Mouse (Mus musculus) gastrocnemius, postnatal 10 days (tissue): Measurements from ENCODE around the gene Mex3b. TPM values are rescaled to one million over a fixed set of nuclear protein-coding genes. Genes with fewer than 3 reads are reported as not detected.

Experiments used
- DNase-seq: peaks from one replicate; pipeline ENCODE4 v3.0.0; 2021; ENCODE audit warnings: mixed read lengths
- total RNA-seq, 2 experiments: library from RNA; stranded (reverse); gene quantifications; 2 replicates each; pipeline ENCODE4 v1.2.3; 2021

The Mex3b gene
- total RNA-seq, 2 experiments from 2014 or later = 6.2 to 9.7 TPM

DNA sequence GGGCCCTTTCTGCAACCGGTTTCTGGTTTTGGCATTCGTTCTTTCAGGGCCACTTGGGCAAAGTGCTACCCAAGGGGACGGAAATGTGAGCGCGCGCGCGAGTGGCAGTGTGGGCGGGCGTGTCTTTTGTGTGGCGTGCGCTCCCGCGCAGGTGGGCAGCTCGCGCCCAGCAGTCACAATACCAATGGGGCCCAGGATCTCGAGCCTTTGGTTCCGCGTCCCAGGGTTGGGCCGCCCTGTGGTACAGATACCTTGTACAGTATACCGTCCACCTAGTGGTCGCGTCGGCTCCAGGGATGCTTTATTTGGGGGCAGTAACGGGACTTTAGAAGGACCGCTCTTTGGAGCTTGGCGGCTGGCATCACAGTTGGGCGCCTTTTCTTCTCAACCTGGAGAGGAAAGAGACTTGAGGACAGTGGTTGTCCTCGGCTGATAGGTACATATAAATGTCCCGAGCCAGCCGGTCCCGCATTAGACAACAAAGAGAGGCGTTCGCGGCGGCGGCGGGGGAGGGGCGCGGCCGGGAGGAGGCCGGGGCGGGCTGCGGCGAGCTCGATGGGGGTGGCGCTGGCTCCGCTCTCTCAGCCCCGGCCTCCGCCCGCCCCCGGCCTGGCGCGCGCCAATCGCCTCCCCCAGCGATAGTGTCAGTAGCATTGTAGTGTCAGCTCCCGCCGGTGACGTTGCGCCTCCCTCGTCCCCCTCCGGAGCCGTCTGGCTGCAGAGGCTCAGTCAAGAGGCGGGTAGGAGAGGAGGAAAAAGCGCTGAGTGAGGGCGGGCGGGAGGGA lies 455 bp upstream of the Mex3b start:
- DNase-seq = peak; percentile 91

DNA sequence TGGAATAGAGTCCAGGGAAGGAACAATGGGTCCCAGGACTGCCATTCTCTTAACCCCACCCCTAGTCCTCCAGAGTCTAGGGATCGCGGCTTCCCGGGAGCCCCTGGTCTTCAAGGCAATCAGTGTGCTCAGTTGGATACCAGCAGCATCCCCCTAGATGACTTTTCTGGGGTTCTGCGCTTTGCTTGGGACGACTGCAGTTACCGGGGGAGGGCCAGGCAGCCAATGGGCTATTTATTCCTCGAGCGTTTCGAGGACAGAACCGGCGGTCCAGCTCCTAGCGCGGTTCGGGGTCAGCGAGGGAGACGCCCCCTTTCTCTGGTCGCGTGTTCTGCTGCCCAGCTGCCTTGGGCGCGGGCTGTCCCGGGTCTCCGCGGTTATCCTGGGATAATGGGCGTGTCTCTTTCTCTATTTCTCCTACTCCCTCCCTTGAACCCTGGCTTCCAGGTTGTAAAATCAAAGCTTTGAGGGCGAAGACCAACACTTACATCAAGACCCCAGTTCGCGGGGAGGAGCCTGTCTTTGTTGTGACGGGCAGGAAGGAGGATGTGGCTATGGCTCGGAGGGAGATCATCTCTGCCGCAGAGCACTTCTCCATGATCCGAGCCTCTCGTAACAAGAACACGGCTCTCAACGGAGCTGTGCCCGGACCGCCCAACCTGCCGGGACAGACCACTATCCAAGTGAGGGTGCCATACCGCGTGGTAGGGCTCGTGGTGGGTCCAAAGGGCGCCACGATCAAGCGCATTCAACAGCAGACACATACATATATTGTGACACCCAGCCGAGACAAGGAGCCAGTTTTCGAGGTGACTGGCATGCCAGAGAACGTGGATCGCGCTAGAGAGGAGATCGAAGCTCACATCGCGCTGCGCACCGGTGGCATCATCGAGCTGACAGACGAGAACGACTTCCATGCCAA lies 1.4 kb downstream of the Mex3b start:
- DNase-seq = peak; percentile 44

DNA sequence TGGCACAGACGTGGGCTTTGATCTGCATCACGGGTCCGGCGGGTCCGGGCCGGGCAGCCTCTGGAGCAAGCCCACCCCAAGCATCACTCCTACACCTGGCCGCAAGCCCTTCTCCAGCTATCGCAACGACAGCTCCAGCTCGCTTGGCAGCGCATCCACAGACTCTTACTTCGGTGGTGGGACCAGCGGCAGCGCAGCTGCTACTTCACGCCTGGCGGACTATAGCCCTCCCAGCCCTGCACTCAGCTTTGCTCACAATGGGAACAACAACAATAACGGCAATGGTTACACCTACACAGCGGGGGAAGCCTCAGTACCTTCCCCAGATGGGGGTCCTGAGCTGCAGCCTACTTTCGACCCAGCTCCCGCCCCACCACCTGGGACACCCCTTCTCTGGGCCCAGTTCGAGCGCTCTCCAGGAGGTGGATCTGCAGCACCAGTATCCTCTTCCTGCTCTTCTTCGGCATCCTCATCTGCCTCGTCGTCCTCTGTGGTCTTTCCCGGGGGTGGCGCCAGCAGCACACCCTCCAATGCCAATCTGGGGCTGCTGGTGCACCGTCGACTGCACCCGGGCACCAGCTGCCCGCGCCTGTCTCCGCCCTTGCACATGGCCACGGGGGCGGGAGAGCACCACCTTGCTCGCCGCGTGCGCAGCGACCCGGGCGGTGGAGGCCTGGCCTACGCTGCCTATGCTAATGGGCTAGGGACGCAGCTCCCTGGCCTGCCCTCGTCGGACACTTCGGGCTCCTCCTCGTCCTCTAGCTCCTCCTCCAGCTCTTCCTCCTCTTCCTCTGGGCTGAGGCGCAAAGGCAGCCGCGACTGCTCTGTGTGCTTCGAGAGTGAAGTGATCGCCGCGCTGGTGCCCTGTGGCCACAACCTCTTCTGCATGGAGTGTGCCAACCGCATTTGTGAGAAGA lies 2.4 kb downstream of the Mex3b start:
- peak; percentile 53 for DNase-seq

DNA sequence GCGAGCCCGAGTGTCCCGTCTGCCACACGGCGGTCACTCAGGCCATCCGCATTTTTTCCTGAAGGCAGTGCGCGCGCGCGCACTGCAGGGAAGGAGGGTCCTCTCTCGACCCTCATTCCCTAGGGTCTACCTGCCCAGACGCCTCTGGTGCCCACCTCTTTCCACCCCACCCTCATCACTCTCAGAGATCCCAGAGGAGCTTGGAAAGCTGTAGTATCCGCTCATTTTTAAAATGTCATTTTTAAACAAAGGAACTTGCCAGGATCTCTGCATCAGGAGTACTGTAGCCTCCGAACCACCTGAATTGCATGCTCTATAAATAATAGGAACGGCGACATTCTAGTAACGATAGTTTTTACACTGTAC lies 3.0 kb downstream of the Mex3b start:
- no peak for DNase-seq

DNA sequence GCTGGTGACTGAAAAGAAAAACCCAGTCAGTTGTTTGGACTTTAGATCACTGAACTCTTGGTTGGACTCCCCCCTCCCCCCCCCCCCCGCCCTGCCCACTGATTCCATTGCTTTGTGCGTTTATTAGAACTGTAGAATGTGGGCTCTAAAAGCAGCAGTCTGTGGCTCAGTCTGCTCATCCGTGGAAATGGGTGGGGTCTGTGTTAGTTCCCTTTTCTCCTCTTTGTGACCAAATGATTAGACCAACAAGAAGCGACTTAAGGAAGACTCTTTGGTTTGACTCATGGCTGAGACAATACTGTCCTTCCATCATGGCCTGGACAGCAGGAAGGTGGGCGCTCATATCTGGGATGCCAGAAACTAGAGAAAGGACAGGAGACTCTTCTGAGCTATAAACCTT lies 9.4 kb downstream of the Mex3b start:
- DNase-seq = no peak

DNA sequence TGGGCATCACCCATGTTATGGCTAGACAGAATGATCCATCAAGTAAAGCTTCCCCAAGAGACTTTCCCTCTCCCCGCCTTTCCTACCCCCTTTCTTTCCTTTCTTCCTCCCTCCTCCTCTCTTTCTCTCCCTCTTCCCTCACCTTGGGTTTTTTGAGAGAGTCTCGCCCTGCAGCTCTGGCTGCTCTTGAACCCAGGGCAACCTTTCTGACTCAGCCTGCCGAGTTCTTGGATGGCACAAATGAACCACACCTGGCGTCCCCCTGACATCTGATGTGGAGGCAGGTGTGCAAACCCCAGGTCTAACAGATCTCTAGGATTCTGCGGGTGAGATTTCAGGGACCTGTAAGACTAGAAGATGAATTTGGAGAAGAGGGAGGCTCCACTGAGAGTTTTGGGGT lies 12.9 kb downstream of the Mex3b start:
- no peak for DNase-seq

DNA sequence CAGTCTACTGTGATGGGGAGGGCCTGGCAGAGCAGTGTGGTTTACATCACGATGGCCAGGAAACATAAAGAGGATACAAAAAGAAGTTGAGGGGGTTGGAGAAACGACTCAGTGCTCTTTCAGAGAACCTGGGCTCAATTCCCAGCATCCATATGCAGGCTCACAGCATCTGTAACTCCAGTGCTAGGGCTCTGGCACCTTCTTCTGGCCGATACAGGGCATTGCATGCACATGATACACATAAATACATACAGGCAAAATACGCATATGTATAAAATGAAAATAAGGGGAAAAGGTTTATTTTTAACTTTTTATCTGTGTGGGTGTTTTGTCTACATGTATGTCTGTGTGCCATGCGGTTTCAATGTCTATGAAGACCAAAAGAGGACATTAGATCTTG lies 13.6 kb downstream of the Mex3b start:
- DNase-seq = no peak

DNA sequence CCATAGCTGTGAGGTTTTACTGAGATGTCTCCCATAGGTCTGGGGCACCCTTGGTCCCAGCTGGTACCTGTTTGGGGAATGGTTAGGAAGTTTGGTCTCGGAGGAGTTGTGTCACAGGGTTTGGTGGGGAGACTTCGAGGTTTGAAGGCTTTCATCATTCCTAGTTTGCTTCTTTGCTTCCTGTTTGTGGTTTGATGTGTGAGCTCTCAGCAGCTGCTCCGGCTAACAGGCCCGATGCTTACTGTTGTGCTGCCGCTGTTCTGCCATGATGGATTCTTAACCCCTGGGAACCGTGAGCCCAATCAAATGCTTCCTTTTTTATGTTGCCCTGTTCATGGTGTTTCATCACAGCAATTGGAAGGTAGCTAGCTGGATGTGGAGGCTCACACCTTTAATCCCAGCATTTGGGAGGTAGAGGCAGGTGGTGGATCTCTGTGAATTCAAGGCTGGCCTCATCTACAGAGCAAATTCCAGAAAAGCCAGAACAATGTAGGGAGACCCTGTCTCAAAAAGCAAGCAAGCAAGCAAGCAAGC lies 23.3 kb downstream of the Mex3b start:
- DNase-seq = no peak

DNA sequence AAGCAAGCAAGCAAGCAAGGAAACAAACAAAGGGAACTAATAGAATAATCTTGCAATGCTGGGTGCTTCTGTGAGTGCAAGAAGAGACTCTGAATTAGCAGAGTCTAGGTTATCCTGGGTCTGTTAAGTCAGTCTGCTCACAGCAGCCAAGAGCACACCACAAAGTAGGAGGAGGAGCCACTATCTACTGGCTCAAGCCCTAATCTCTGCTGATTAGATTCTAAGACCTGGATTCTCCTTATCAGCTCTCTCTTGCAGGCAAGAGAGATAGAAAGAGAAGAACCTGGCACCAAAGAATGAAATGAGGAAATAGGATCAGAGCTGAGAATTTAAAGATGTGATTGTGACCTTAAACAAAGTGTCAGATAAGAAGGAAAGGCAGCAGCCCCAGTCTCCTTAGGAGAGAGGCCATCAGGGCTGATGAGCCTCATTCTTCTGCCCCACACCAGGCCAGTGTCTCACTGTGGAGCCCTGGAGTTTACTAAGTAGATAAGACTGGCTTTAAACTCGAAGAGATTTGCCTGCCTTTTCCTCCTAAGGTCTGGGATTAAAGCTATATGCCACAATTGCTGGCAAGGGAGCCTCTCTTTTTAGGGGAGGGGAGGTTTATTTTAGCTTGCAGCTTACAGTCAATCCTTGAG lies 23.9 kb downstream of the Mex3b start:
- no peak for DNase-seq

DNA sequence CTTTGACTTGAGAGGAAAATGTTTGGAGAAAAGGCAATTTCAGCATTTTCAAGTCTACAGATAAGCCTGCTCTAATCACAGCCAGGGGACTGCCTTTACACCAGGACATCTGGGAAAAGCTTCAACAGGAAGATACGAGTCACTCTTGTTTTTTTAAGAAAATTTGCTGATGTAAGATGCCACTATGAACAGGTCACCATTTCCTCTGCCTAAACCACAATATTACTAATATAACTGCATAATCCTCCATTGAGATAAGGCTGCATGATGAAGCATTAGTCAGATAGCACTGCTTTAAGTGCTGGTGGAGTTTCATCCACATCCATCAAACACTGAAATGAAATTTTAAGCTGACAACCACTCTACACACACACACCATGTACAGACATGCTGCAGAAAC lies 27.2 kb downstream of the Mex3b start:
- DNase-seq = no peak

DNA sequence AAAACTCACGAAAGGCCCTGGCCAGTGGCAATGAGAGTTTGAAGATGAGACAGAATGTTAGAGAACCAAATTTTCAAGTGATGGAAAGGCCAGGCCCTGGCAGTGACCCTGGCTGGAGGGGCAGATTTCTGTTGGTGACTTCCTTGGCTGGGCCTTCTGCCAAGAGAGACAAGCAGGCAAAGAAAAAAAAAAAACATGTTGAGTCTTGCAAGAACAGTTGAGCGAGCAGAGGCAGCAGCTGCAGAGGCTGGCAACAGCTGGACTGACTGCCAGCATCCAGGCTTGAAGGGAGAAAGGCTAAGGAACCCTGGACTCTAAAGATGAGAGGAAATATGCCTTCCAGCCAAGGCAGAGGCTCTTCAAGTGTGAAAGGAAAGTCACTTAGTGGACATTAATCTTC lies 28.5 kb downstream of the Mex3b start:
- DNase-seq = peak; percentile 13

DNA sequence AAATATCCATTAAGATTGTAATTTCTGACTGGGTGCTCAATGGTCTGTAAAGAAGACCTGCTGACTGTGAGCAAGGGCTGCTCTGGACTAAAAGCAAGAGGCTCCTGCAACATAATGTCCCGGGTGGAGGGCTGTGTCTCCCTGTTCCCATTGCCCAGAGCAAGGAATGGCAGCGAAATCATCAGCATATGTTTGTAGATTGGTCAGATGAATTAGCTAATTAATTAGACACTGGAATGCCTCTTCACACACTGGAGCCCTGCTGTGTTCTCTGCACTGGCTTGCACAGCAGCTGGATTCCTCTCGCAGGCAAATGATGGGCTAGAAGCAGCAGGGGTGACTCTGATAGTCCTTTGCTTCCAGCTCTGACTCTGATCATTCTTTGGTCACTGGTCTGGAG lies 29.6 kb downstream of the Mex3b start:
- no peak for DNase-seq

DNA sequence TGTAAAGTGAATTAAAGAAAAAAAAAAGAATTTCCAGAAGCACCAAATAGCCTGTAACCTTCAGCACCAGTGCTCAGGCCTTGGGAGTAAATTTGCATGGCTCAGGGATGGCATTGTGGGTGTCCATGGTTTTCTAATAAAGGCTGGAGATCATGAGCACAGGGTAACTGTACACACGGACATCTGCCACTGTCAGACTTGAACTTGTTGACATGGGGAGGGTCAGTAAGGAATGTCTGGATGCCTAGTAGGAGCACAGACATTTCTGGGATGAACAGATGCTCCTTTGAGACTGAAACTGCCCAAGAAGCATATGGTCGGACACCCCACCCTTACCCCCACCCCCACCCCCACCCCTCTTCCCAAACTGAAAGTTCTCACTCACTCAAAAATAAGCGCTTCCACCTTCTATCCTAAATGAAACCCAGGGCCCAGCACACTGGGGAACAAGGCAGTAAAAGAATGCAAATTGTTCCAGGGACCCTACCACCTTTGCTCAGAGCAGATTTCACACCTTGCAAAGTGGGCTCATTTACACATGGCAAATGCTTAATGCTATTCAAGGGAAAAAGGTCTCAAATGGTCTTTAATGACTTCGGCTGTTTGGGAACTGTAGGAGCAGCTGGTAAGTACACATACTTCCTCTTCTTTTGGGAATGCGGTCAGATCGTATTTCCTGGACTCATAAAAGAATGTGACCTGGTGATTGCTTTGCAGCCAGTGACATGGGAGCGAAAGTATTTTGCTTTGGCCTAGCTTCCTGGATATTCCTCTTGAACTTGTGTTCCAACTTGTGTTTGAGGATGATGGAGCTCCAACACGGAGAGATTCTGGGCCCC lies 32.5 kb downstream of the Mex3b start:
- DNase-seq = no peak

DNA sequence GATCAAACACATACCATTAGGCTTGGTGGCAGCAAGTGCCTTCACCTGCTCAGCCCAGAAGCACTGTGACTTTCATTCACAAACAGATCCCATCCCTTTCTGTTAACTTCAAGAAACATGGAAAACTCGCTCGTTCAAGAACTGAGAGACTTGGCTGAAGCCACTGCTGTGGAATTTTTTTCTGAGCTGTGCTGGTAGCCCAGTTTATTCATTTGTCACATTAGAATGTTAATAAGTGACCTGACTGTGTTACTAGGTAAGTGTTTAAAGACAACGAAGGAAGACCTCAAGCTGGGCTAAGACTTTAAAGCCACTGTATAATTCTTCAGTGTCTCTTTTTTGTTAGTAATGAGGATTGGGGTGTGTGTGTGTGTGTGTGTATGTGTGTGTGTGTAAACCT lies 35.9 kb downstream of the Mex3b start:
- no peak for DNase-seq

DNA sequence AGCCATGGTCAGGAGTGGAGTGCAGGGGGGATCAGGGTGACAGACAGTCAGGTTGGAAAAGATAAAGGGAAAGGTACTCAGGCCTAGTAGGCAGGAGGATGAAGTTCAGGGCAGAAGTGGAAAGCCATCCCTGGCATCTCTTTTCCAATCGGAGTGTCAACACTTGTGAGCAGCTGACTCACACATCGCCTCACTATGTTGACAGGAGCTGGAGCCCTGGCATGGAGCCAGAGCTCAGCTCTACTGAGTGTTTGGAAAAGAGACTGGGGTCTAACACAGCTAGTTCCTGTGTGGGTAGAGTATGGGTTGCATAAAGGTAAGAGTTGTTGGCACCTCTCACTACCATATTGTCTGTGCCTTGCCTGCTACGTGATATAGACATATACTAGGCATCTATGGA lies 38.4 kb downstream of the Mex3b start:
- DNase-seq = peak; percentile 7

DNA sequence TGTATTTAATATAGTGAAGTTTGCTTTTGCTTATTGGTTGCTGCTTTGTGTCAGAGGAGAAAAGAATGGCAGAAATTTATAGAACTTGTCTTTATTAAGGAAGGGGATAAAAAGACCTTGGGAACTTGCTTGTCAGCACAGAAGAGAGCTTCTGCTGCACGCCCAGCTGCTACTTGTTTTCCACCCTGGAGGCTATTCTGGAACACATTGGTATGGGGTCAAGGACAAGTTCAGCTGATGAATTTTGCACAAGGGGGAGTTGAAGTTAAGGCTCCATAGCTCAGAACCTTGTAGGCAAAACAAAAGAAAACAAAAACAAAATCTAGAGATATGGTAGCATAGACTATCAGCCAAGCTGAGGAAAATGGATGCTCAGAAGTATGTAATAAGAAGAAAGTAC lies 39.9 kb downstream of the Mex3b start:
- DNase-seq = no peak

DNA sequence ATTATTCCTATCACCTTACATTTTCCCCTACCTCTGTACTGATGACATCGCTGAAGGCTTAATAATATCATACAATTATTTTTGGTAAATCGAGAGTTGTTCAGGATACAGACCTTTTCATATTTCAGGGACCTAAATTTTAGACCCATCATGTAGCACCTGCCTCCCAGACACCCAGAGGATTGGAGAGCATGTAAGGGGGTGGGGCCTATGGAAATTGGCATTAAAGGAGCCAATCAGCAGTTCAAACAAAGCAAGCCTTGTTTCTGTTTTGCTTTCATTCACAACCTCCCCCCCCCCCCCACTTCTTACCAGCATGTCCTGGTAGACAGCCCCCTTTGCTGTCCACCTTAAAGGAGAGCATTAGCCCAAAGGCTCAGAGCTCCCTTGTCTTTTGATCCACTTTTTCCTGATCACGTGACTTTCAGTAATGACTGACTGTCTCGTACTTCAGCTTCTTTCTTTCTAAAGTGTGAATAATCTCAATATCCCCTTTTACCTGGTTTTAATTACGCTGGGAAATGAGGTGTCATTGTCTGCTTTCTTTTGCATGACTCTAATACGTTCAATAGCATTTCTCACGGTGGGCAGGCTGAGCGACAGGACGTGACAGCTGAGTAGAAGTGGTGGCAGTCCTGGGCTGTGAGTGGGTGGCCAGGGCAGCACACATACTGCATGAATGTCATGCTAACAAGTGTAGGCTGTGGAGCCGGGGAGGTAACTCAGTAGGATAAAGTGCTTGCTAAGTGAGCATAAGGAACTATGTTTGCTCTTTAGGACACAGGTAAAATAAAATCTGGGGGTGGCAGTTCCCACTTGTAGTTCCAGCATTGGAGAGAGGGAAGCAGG lies 43.6 kb downstream of the Mex3b start:
- no peak for DNase-seq

DNA sequence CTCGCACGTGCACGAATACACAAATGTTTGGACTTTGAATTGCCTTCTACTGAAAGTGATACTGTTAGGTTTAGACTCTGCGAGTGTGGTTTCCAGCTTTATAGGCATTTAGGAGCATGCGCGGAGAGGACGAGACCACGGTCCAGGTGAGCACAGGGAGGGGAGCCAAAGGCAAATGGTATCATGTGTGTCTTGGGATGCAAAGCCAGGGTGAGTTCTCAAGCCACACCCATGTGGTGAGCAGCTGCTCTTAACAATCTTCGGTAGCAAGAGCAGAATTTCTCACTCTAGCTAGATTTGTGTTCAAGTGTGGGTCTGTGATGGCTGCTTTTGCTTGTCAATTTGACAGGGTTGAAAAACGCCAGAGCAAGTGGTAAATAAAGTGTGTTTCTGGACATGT lies 44.4 kb downstream of the Mex3b start:
- no peak for DNase-seq

DNA sequence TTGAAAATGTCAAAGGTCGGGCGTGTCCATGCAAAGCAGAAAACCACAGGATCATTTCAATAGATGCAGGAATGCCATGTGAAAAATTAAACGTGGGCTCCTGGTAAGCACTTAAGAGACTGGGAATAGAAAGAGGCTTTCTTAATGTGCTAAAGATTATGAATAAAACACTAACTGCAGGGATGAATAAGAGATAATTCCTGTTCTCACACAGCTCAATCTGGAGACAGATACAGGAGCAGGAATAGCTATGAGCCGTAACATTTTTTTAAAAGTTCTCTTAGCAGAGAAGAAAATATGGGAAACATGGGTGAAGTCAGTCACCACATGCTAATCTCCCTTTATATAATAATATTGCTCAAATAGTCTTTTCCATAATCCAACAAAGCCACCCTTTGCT lies 47.2 kb downstream of the Mex3b start:
- DNase-seq = no peak
